Mouse (Mus musculus) central nervous system, embryonic 11.5 days (tissue): ENCODE measurements around the gene Gabrb1. TPM values are rescaled to one million over a fixed set of nuclear protein-coding genes. Genes with fewer than 3 reads are reported as not detected.

Experiments used
- polyA plus RNA-seq: library from polyadenylated mRNA; depleted of rRNA; stranded (reverse); fragments of >200 nt; gene quantifications from 2 replicates; pipeline ENCODE4 v1.2.3, GENCODE M21; 2012; rRNA removed

Gene Gabrb1
- polyA plus RNA-seq = 0.30 TPM in 2 replicates

DNA sequence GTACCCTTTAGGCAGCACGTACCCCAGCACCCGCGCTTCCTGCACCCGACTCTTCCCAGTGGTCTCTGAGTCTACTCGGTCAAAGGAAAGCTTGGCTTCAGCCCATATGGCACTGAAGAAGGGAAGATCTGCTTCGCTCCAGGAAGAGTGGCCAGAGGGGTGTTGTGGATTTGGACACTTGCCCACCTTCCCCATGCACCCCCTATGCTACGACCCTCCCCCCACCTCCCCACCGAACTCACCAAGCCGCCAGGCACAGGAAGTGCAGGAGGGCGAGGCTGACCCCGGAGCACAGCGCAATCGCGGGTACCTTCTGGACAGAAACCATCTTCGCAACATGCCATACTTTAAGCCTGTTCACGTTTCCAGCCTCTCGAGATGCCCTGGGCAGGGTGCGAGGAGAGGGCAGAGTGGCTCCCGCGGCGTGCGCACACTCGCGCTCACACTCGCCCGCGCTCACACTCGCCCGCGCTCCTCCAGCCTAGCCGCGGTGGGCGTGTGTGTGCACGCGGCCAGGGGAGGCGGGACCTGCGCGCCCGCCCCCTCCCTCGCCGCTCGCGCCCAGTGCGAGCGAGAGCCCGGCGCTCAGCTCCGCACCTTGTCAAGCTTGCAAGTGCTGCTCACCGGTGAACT, at the start of gene Gabrb1:
TSS of gene Gabrb1 (plus strand) at position 632 of the 633 bp plus-strand sequence.

DNA sequence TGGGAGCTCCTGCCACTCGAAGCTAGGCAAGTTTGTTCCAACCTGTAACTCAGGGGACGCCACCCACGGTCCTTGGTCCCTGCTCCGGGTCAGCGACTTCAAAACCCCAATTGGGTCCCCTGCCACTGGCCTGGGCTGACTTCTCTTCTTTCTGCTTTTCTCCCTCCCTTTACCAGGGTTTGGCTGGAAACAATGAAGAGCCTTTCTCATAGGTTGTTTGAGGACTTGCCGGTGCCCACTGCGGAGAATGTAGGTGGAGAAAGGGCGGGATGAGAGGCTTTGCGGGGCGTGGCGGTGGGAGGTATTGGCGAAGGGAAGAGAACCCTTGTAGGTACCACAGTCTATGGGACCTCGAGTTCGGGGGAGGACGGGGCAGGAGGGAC, 193 bp downstream of the Gabrb1 start, which contains the start of gene Gabra4:
TSS of gene Gabra4 (minus strand) at position 194 of the 383 bp plus-strand sequence.

DNA sequence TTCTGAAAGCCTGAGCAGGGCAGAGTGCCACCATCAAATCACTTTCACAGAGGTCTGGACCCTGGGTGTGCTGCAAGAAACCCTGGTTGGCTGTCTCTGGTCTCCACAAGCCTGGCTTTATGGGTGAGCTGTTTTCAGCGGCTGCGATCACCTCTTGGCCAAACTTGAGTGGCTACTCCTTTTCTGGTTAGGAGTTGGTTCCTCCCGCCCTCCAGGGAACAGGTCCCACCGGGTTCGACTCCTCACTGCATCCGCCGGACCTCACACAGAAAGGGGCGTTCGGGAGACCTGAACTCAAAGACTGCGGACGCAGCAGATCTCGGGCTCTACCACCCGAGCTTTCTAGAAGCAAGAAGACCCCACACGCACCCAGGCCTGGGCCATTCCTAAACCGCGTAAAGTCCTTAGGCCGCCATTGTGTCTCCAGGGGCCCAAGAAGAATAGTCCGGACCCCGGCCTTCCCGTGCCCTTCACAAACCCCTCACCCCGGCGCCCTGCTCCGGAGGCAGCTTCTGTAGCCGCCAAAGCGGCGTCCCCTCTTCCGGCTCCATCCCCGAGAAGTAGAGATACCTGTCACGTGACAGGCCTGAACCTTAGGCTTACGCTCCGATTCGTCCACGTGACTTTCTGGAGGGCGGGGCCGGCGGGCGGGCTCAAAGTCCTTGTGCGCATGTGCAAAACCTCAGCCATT, 509.8 kb downstream of the Gabrb1 start, which contains the start of gene Commd8:
TSS of gene Commd8 (minus strand) at position 596 of the 691 bp plus-strand sequence.

Other genes with a start within 250 kb of the Gabrb1 start
- gene Cox7b2, start 109.9 kb upstream of the Gabrb1 start, polyA plus RNA-seq = not detected in 2 replicates
- gene Gabra4, start 195 bp downstream of the Gabrb1 start, polyA plus RNA-seq = 0.43 and 1.5 TPM in 2 replicates